Mouse (Mus musculus): Measurements from ENCODE around the gene Shoc2. TPM values are rescaled to one million over a fixed set of nuclear protein-coding genes. Genes with fewer than 3 reads are reported as not detected.

Gene Shoc2
- total RNA-seq (2014; rRNA removed) (77.3 and 85.1 TPM in 2 replicates), polyA plus RNA-seq (2015; fragmentation: Nextera tagmentation; extraction: Ambion mirVana) (46.2 and 49.4 TPM in 2 replicates)

- Histone ChIP-seq H3K4me1 (ENCODE audit: insufficient read depth, low read length) (peaks cover 6% of the 10 kb centered on the region; the same call in 1 of the 2 replicates), H3K36me3 (ENCODE audit: insufficient read depth, low read length) (no peaks in the 10 kb centered on the region), H3K9ac (replicated peaks; ENCODE audit: low read length, poor library complexity, severe bottlenecking) (peak within 1 kb of the TSS; percentile 87), H3K9me3 (ENCODE audit: low read length) (no peaks in the 10 kb centered on the region), H3K4me3 (ENCODE audit: low read depth, low read length) (peak within 1 kb of the TSS; percentile 76), H3K27me3 (ENCODE audit: insufficient read depth, low read length) (no peaks in the 10 kb centered on the region), H3K4me2 (ENCODE audit: low read depth, low read length, poor library complexity, severe bottlenecking) (peak within 1 kb of the TSS; percentile 57), H3K27ac (ENCODE audit: low read depth, low read length) (peak within 1 kb of the TSS; percentile 86)
- peak; percentile 100 for DNase-seq (ENCODE audit: low spot score)
- TF ChIP-seq CTCF (IDR thresholded peaks at IDR 0.05), result peak; percentile 51
- WGBS, result under 1% methylated on average over 50 of the region's 62 CpGs
- ATAC-seq (ENCODE audit: low FRiP score), result peak; percentile 98
These were observed at the start of gene Shoc2, which contains the start of gene Bbip1 for GRCm38 (mm10) chr19:53943802-53944785. Shoc2 (plus strand) TSS chr19:53944306. Bbip1 (minus strand) TSS chr19:53944627.

- Histone ChIP-seq H3K4me2 (ENCODE audit: low read depth, low read length, poor library complexity, severe bottlenecking) (no peak overlapping the region), H3K36me3 (ENCODE audit: insufficient read depth, low read length) (no peaks in the 10 kb centered on the region), H3K4me1 (ENCODE audit: insufficient read depth, low read length) (no peaks in the 10 kb centered on the region), H3K27ac (ENCODE audit: low read depth, low read length) (no peak overlapping the region), H3K9me3 (ENCODE audit: low read length) (no peaks in the 10 kb centered on the region), H3K9ac (replicated peaks; ENCODE audit: low read length, poor library complexity, severe bottlenecking) (no peak overlapping the region), H3K4me3 (ENCODE audit: low read depth, low read length) (no peak overlapping the region), H3K27me3 (ENCODE audit: insufficient read depth, low read length) (no peaks in the 10 kb centered on the region)
- ATAC-seq (ENCODE audit: low FRiP score), result no peak
- DNase-seq (ENCODE audit: low spot score), result no peak
- TF ChIP-seq CTCF (IDR thresholded peaks at IDR 0.05), result no peak
- 79% methylated on average over 12 of the region's 12 CpGs for WGBS
These were observed 49.5 kb upstream of the Shoc2 start for GRCm38 (mm10) chr19:53894538-53895121.

- peaks cover 5% of the 10 kb centered on the region; the same call in 1 of the 2 replicates for H3K4me1 ChIP-seq (ENCODE audit: insufficient read depth, low read length)
- no peak for TF ChIP-seq CTCF (IDR thresholded peaks at IDR 0.05)
- H3K27ac ChIP-seq (ENCODE audit: low read depth, low read length), result no peak overlapping the region
- ATAC-seq (ENCODE audit: low FRiP score) (no peak), DNase-seq (ENCODE audit: low spot score) (no peak)
- H3K4me2 ChIP-seq (ENCODE audit: low read depth, low read length, poor library complexity, severe bottlenecking), result no peak overlapping the region
- H3K9me3 ChIP-seq (ENCODE audit: low read length), result no peaks in the 10 kb centered on the region
- no peaks in the 10 kb centered on the region for H3K36me3 ChIP-seq (ENCODE audit: insufficient read depth, low read length)
- 68% methylated on average over 5 of the region's 5 CpGs for WGBS
- no peak overlapping the region for H3K9ac ChIP-seq (replicated peaks; ENCODE audit: low read length, poor library complexity, severe bottlenecking)
- H3K4me3 ChIP-seq (ENCODE audit: low read depth, low read length), result no peak overlapping the region
- no peaks in the 10 kb centered on the region for H3K27me3 ChIP-seq (ENCODE audit: insufficient read depth, low read length)
These were observed 46.1 kb upstream of the Shoc2 start for GRCm38 (mm10) chr19:53898046-53898445.

DNA sequence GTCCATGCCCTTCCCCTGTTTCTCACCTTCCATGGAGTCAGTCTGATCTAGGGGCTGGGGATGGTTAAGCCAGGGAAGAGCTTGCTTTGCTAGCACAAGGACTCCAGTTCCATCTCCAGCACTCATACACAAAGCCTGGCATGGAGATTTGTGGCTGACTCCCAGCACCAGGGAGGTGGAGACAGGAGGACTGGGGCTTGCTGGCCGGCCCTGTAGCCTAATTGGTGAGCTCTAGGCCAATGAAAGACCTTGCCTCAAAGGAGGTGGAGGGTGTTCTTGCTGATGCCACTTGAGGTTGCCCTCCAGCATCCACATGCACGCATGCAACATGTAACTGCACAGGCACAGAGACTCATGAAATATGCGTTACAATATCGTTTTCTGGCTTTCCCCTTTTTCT lies 45.6 kb upstream of the Shoc2 start:
- Histone ChIP-seq H3K27ac (ENCODE audit: low read depth, low read length) (no peak overlapping the region), H3K4me3 (ENCODE audit: low read depth, low read length) (no peak overlapping the region), H3K27me3 (ENCODE audit: insufficient read depth, low read length) (no peaks in the 10 kb centered on the region), H3K4me1 (ENCODE audit: insufficient read depth, low read length) (peaks cover 5% of the 10 kb centered on the region; the same call in 1 of the 2 replicates), H3K36me3 (ENCODE audit: insufficient read depth, low read length) (no peaks in the 10 kb centered on the region), H3K9me3 (ENCODE audit: low read length) (no peaks in the 10 kb centered on the region), H3K9ac (replicated peaks; ENCODE audit: low read length, poor library complexity, severe bottlenecking) (no peak overlapping the region), H3K4me2 (ENCODE audit: low read depth, low read length, poor library complexity, severe bottlenecking) (no peak overlapping the region)
- ATAC-seq (ENCODE audit: low FRiP score), result no peak
- WGBS, result 77% methylated on average over 4 of the region's 4 CpGs
- TF ChIP-seq CTCF (IDR thresholded peaks at IDR 0.05), result no peak
- DNase-seq (ENCODE audit: low spot score), result no peak

- no peak overlapping the region for H3K27ac ChIP-seq (ENCODE audit: low read depth, low read length)
- 86% methylated on average over 25 of the region's 25 CpGs for WGBS
- H3K9ac ChIP-seq (replicated peaks; ENCODE audit: low read length, poor library complexity, severe bottlenecking), result no peak overlapping the region
- no peak overlapping the region for H3K4me2 ChIP-seq (ENCODE audit: low read depth, low read length, poor library complexity, severe bottlenecking)
- no peak for DNase-seq (ENCODE audit: low spot score)
- H3K9me3 ChIP-seq (ENCODE audit: low read length), result no peaks in the 10 kb centered on the region
- no peak for ATAC-seq (ENCODE audit: low FRiP score)
- H3K27me3 ChIP-seq (ENCODE audit: insufficient read depth, low read length), result no peaks in the 10 kb centered on the region
- no peaks in the 10 kb centered on the region for H3K36me3 ChIP-seq (ENCODE audit: insufficient read depth, low read length)
- no peak for TF ChIP-seq CTCF (IDR thresholded peaks at IDR 0.05)
- no peak overlapping the region for H3K4me3 ChIP-seq (ENCODE audit: low read depth, low read length)
- H3K4me1 ChIP-seq (ENCODE audit: insufficient read depth, low read length), result peaks cover 5% of the 10 kb centered on the region; the same call in 1 of the 2 replicates
These were observed 44.9 kb upstream of the Shoc2 start for GRCm38 (mm10) chr19:53898970-53899900.

Data from midbrain, postnatal 0 days (tissue).